Mouse (Mus musculus) lung, postnatal 25 days (tissue): ENCODE measurements around the gene Scnm1.
"Not testable (repeated sequence)": the region's sequence is repeated elsewhere in the genome, so short reads cannot be mapped to it uniquely, and the experiment has no call there.

Experiments
- DNase-seq: peaks from one replicate; pipeline ENCODE4 v3.0.0; 2022; ENCODE audit warnings: low spot score

The Scnm1 gene

GRCm38 (mm10) chr3:95142617-95143011 lies 8.8 kb upstream of the Scnm1 start:
- peak; percentile 91 for DNase-seq

- peak; percentile 66 for DNase-seq
Observed at GRCm38 (mm10) chr3:95141952-95142616, 8.3 kb upstream of the Scnm1 start, which contains the start of gene Tnfaip8l2. Tnfaip8l2 (minus strand) TSS chr3:95142360.

GRCm38 (mm10) chr3:95141474-95141873 lies 7.7 kb upstream of the Scnm1 start:
- DNase-seq, result peak; percentile 64

- no peak for DNase-seq
Observed at GRCm38 (mm10) chr3:95140795-95141194, 7.0 kb upstream of the Scnm1 start.

- no peak for DNase-seq
Observed at GRCm38 (mm10) chr3:95140289-95140595, 6.4 kb upstream of the Scnm1 start.

GRCm38 (mm10) chr3:95139586-95140288 lies 5.9 kb upstream of the Scnm1 start:
- DNase-seq, result no peak

GRCm38 (mm10) chr3:95136336-95136735 lies 2.5 kb upstream of the Scnm1 start:
- DNase-seq, result no peak

GRCm38 (mm10) chr3:95135433-95136052 lies 1.7 kb upstream of the Scnm1 start:
- peak; percentile 21 for DNase-seq

- DNase-seq, result peak; percentile 60
Observed at GRCm38 (mm10) chr3:95135023-95135422, 1.2 kb upstream of the Scnm1 start.

- not testable (repeated sequence) for DNase-seq
Observed at GRCm38 (mm10) chr3:95134133-95134532, 322 bp upstream of the Scnm1 start.

GRCm38 (mm10) chr3:95133176-95133575 lies 635 bp downstream of the Scnm1 start:
- DNase-seq, result no peak

- DNase-seq, result not testable (repeated sequence)
Observed at GRCm38 (mm10) chr3:95132389-95132788, 1.4 kb downstream of the Scnm1 start.

- DNase-seq, result no peak
Observed at GRCm38 (mm10) chr3:95130081-95130480, 3.7 kb downstream of the Scnm1 start.

- no peak for DNase-seq
Observed at GRCm38 (mm10) chr3:95129226-95129651, 4.6 kb downstream of the Scnm1 start.

GRCm38 (mm10) chr3:95124972-95125371 lies 8.8 kb downstream of the Scnm1 start:
- DNase-seq, result peak; percentile 61

GRCm38 (mm10) chr3:95124246-95124645 lies 9.6 kb downstream of the Scnm1 start, which contains the start of gene Tmod4:
Tmod4 (plus strand) TSS chr3:95124476.
- no peak for DNase-seq

GRCm38 (mm10) chr3:95121580-95121979 lies 12.2 kb downstream of the Scnm1 start:
- peak; percentile 37 for DNase-seq

GRCm38 (mm10) chr3:95117751-95118150 lies 16.1 kb downstream of the Scnm1 start:
- no peak for DNase-seq

GRCm38 (mm10) chr3:95112760-95113159 lies 21.1 kb downstream of the Scnm1 start:
- DNase-seq, result no peak

- DNase-seq, result peak; percentile 93
Observed at GRCm38 (mm10) chr3:95110911-95111726, 22.7 kb downstream of the Scnm1 start, which contains the start of gene Vps72. Vps72 (plus strand) TSS chr3:95111022.

GRCm38 (mm10) chr3:95107898-95108297 lies 25.9 kb downstream of the Scnm1 start:
- DNase-seq, result no peak

- not testable (repeated sequence) for DNase-seq
Observed at GRCm38 (mm10) chr3:95107308-95107707, 26.5 kb downstream of the Scnm1 start.
